Mouse (Mus musculus) MEL (cell line): ENCODE data around the gene Serf2. TPM values are rescaled to one million over a fixed set of nuclear protein-coding genes. Genes with fewer than 3 reads are reported as not detected.

Source experiments
- DNase-seq: peaks from one replicate; pipeline ENCODE4 v3.0.0; 2011; ENCODE audit warnings: low read depth, low spot score
- H3K27ac ChIP-seq: 2 replicates; pipeline ENCODE4 v1.5.1; 2012; ENCODE audit warnings: low read depth, mild to moderate bottlenecking, control low read depth, low read length, moderate library complexity; ENCODE audit not compliant: control insufficient read depth
- H3K27me3 ChIP-seq, 2 experiments: fragments of 150-350 bp in 1 of 2; sonication (generic) in 1 of 2; 2 replicates each; pipeline ENCODE4 v1.6.1; 2012; ENCODE audit warnings: low read length in 2 of 2, mild to moderate bottlenecking in 2 of 2, improper control_type of control experiment in 1 of 2, moderate library complexity in 1 of 2; ENCODE audit not compliant: insufficient read depth in 2 of 2, control insufficient read depth in 1 of 2
- H3K36me3 ChIP-seq, 2 experiments: 2 replicates each; pipeline ENCODE4 v1.6.1; 2012 to 2014; ENCODE audit warnings: low read length in 2 of 2, improper control_type of control experiment in 1 of 2, inconsistent platforms in 1 of 2, mild to moderate bottlenecking in 1 of 2; ENCODE audit not compliant: insufficient read depth in 2 of 2, control insufficient read depth in 1 of 2
- H3K4me1 ChIP-seq, 2 experiments: fragments of 150-350 bp in 1 of 2; sonication (generic) in 1 of 2; 2 replicates each; pipeline ENCODE4 v1.6.1; 2012; ENCODE audit warnings: low read length in 2 of 2, improper control_type of control experiment in 1 of 2, mild to moderate bottlenecking in 1 of 2; ENCODE audit not compliant: insufficient read depth in 2 of 2, control insufficient read depth in 1 of 2
- H3K4me3 ChIP-seq, 2 experiments: fragments of 150-350 bp in 1 of 2; sonication (generic) in 1 of 2; 2 replicates each; pipeline ENCODE4 v1.5.1; 2012; ENCODE audit warnings: low read depth in 2 of 2, low read length in 2 of 2, mild to moderate bottlenecking in 2 of 2, moderate library complexity in 2 of 2, control low read depth in 1 of 2, improper control_type of control experiment in 1 of 2; ENCODE audit not compliant: control insufficient read depth in 1 of 2, insufficient read depth in 1 of 2
- H3K79me2 ChIP-seq: 2 replicates; pipeline ENCODE4 v1.6.1; 2012; ENCODE audit warnings: mild to moderate bottlenecking, low read length, moderate library complexity; ENCODE audit not compliant: control insufficient read depth, poor library complexity, insufficient read depth
- H3K9ac ChIP-seq: 2 replicates; pipeline ENCODE4 v1.6.1; 2012; ENCODE audit warnings: low read depth, mild to moderate bottlenecking, control low read depth, low read length, moderate library complexity; ENCODE audit not compliant: control insufficient read depth, poor library complexity, severe bottlenecking
- H3K9me3 ChIP-seq: fragments of 150-350 bp; sonication (generic); replicated peaks from 2 replicates; pipeline ENCODE4 v1.6.1; 2012; ENCODE audit warnings: mild to moderate bottlenecking, low read length, improper control_type of control experiment, moderate library complexity; ENCODE audit not compliant: insufficient read depth
- BHLHE40 ChIP-seq: IDR thresholded peaks from 2 replicates; pipeline ENCODE4 v1.6.1; 2012; ENCODE audit warnings: low read depth, mild to moderate bottlenecking, inconsistent platforms, low read length, improper control_type of control experiment, borderline replicate concordance
- E2F4 ChIP-seq: IDR thresholded peaks from 2 replicates; pipeline ENCODE4 v1.6.1; 2011; ENCODE audit warnings: low read depth, low read length, improper control_type of control experiment, borderline replicate concordance
- ELF1 ChIP-seq: IDR thresholded peaks from 2 replicates; pipeline ENCODE4 v1.6.1; 2014; ENCODE audit warnings: low read depth, mild to moderate bottlenecking, inconsistent platforms, low read length, improper control_type of control experiment, moderate library complexity
- EP300 ChIP-seq, 2 experiments: IDR thresholded peaks; 2 replicates each; pipeline ENCODE4 v1.6.1; 2011; ENCODE audit warnings: improper control_type of control experiment in 2 of 2, low read length in 2 of 2, low read depth in 1 of 2, mild to moderate bottlenecking in 1 of 2
- ETS1 ChIP-seq: IDR thresholded peaks from 2 replicates; pipeline ENCODE4 v1.6.1; 2012; ENCODE audit warnings: low read depth, mild to moderate bottlenecking, inconsistent platforms, low read length, improper control_type of control experiment, moderate library complexity
- GABPA ChIP-seq: IDR thresholded peaks from 2 replicates; pipeline ENCODE4 v1.6.1; 2012; ENCODE audit warnings: low read depth, mild to moderate bottlenecking, inconsistent platforms, low read length, improper control_type of control experiment, moderate library complexity
- HCFC1 ChIP-seq: IDR thresholded peaks from 2 replicates; pipeline ENCODE4 v1.6.1; 2012; ENCODE audit warnings: low read depth, mild to moderate bottlenecking, inconsistent platforms, low read length, improper control_type of control experiment, moderate library complexity
- JUND ChIP-seq: IDR thresholded peaks from 2 replicates; pipeline ENCODE4 v1.6.1; 2011; ENCODE audit warnings: low read depth, mild to moderate bottlenecking, improper control_type of control experiment, low read length
- KAT2A ChIP-seq: conservative IDR thresholded peaks from 2 replicates; pipeline ENCODE4 v1.6.1; 2012; ENCODE audit warnings: low read depth, low read length, improper control_type of control experiment, inconsistent platforms
- MAFK ChIP-seq: IDR thresholded peaks from 2 replicates; pipeline ENCODE4 v1.6.1; 2011; ENCODE audit warnings: low read depth, mild to moderate bottlenecking, low read length, improper control_type of control experiment, borderline replicate concordance
- MAX ChIP-seq: IDR thresholded peaks from 2 replicates; pipeline ENCODE4 v1.6.1; 2011; ENCODE audit warnings: low read length, improper control_type of control experiment
- MAZ ChIP-seq: IDR thresholded peaks from 2 replicates; pipeline ENCODE4 v1.6.1; 2012; ENCODE audit warnings: low read depth, mild to moderate bottlenecking, inconsistent platforms, low read length, improper control_type of control experiment
- MXI1 ChIP-seq: IDR thresholded peaks from 2 replicates; pipeline ENCODE4 v1.6.1; 2011; ENCODE audit warnings: mild to moderate bottlenecking, low read depth, low read length, improper control_type of control experiment
- MYC ChIP-seq: IDR thresholded peaks from 2 replicates; pipeline ENCODE4 v1.6.1; 2011; ENCODE audit warnings: low read depth, mild to moderate bottlenecking, low read length, improper control_type of control experiment, moderate library complexity
- NELFE ChIP-seq: IDR thresholded peaks from 2 replicates; pipeline ENCODE4 v1.6.1; 2011; ENCODE audit warnings: low read depth, low read length, improper control_type of control experiment
- POLR2A ChIP-seq, 2 experiments: IDR thresholded peaks; 2 replicates each; pipeline ENCODE4 v1.6.1; 2011 to 2012; ENCODE audit warnings: low read length in 2 of 2, mild to moderate bottlenecking in 2 of 2, control low read depth in 1 of 2, improper control_type of control experiment in 1 of 2, low read depth in 1 of 2, moderate library complexity in 1 of 2; ENCODE audit not compliant: control insufficient read depth in 1 of 2, insufficient read depth in 1 of 2, poor library complexity in 1 of 2
- POLR2AphosphoS2 ChIP-seq: IDR thresholded peaks from 2 replicates; pipeline ENCODE4 v1.6.1; 2011; ENCODE audit warnings: low read length, improper control_type of control experiment
- POLR2AphosphoS5 ChIP-seq: IDR thresholded peaks from 2 replicates; pipeline ENCODE4 v1.6.1; 2012; ENCODE audit warnings: low read depth, borderline replicate concordance, mild to moderate bottlenecking, inconsistent platforms, low read length, moderate library complexity, mixed read lengths
- RAD21 ChIP-seq: IDR thresholded peaks from 2 replicates; pipeline ENCODE4 v1.6.1; 2011; ENCODE audit warnings: mild to moderate bottlenecking, low read depth, low read length, improper control_type of control experiment
- SIN3A ChIP-seq: IDR thresholded peaks from 2 replicates; pipeline ENCODE4 v1.6.1; 2012; ENCODE audit warnings: low read length, improper control_type of control experiment, inconsistent platforms
- SMC3 ChIP-seq: IDR thresholded peaks from 2 replicates; pipeline ENCODE4 v1.6.1; 2011; ENCODE audit warnings: low read depth, low read length, improper control_type of control experiment
- TAL1 ChIP-seq: IDR thresholded peaks from 2 replicates; pipeline ENCODE4 v1.6.1; 2012; ENCODE audit warnings: mild to moderate bottlenecking, inconsistent platforms, low read length, moderate library complexity, mixed read lengths
- TBP ChIP-seq: IDR thresholded peaks from 2 replicates; pipeline ENCODE4 v1.8.0; 2011; ENCODE audit warnings: low read depth, low read length, improper control_type of control experiment
- TCF12 ChIP-seq: IDR thresholded peaks from 2 replicates; pipeline ENCODE4 v1.6.1; 2014; ENCODE audit warnings: low read depth, mild to moderate bottlenecking, inconsistent platforms, low read length, improper control_type of control experiment, moderate library complexity
- USF1 ChIP-seq: IDR thresholded peaks from 2 replicates; pipeline ENCODE4 v1.6.1; 2014; ENCODE audit warnings: low read depth, mild to moderate bottlenecking, inconsistent platforms, low read length, improper control_type of control experiment, moderate library complexity
- USF2 ChIP-seq, 2 experiments: IDR thresholded peaks; 2 replicates each; pipeline ENCODE4 v1.6.1; 2011 to 2012; ENCODE audit warnings: improper control_type of control experiment in 2 of 2, low read length in 2 of 2, borderline replicate concordance in 1 of 2, inconsistent platforms in 1 of 2, low read depth in 1 of 2, mild to moderate bottlenecking in 1 of 2; ENCODE audit not compliant: insufficient read depth in 1 of 2
- ZC3H11A ChIP-seq: IDR thresholded peaks from 2 replicates; pipeline ENCODE4 v1.6.1; 2012; ENCODE audit warnings: low read depth, mild to moderate bottlenecking, inconsistent platforms, low read length, improper control_type of control experiment
- ZKSCAN1 ChIP-seq: IDR thresholded peaks from 2 replicates; pipeline ENCODE4 v1.6.1; 2012; ENCODE audit warnings: low read depth, mild to moderate bottlenecking, inconsistent platforms, low read length, improper control_type of control experiment, moderate library complexity
- ZMIZ1 ChIP-seq: IDR thresholded peaks from 2 replicates; pipeline ENCODE4 v1.6.1; 2012; ENCODE audit warnings: low read depth, mild to moderate bottlenecking, inconsistent platforms, low read length, improper control_type of control experiment, moderate library complexity
- ZNF384 ChIP-seq: IDR thresholded peaks from 2 replicates; pipeline ENCODE4 v1.6.1; 2012; ENCODE audit warnings: low read depth, mild to moderate bottlenecking, inconsistent platforms, low read length, improper control_type of control experiment
- polyA plus RNA-seq, 2 experiments: library from polyadenylated mRNA; stranded (reverse) in 1 of 2; unstranded in 1 of 2; fragments of >175 nt in 1 of 2; fragments of >200 nt in 1 of 2; gene quantifications; 2 replicates each; pipeline versions ENCODE4 v1.2.1 to v1.2.4; 2012; ENCODE audit warnings: low replicate concordance in 2 of 2, low read depth in 1 of 2; ENCODE audit not compliant: insufficient read length in 2 of 2, insufficient read depth in 1 of 2, missing spikeins in 1 of 2
- total RNA-seq: library from RNA; depleted of rRNA; stranded (reverse); fragments of 300-350 nt; gene quantifications from 2 replicates; pipeline ENCODE4 v1.2.3, GENCODE M21; 2012; rRNA removed

Gene Serf2
- 352 and 370 TPM in 2 replicates for total RNA-seq
- 100 to 1,000 TPM in 1 of 2 experiments, not detected in 1; 469 TPM for polyA plus RNA-seq

GRCm38 (mm10) chr2:121448739-121449535, at the start of gene Serf2:
TSS of gene Serf2 (plus strand) at chr2:121449195.
- peak; percentile 99 for DNase-seq

GRCm38 (mm10) chr2:121403296-121403695, 45.7 kb upstream of the Serf2 start:
- Histone ChIP-seq H3K4me3 (no peak overlapping the region), H3K4me1 (no peaks in the 10 kb centered on the region), H3K27ac (no peak overlapping the region), H3K27me3 (no peaks in the 10 kb centered on the region), H3K79me2 (no peaks in the 10 kb centered on the region), H3K36me3 (no peaks in the 10 kb centered on the region; a peak in 1 of 4 replicates), H3K9ac (no peak overlapping the region), H3K9me3 (no peaks in the 10 kb centered on the region)
- DNase-seq: no peak
- TF ChIP-seq SIN3A (no peak), ETS1 (peak; percentile 70; the same call in 1 of the 2 replicates), MAZ (no peak), TCF12 (no peak), NELFE (no peak)

More at GRCm38 (mm10) chr2:121448739-121449535, at the start of gene Serf2:
- peak within 1 kb of the TSS; percentile 90 for H3K27ac ChIP-seq
- peak within 1 kb of the TSS; percentile 84 for H3K9ac ChIP-seq
- H3K4me1 ChIP-seq: peaks cover 18 to 39% of the 10 kb centered on the region in 2 experiments
- no peak for TF ChIP-seq SMC3
- TF ChIP-seq MYC: peak; percentile 33; the same call in 1 of the 2 replicates
- peak; percentile 97 for TF ChIP-seq BHLHE40
- no peak for TF ChIP-seq RAD21
- no peak for TF ChIP-seq E2F4
- no peak for TF ChIP-seq JUND
- TF ChIP-seq HCFC1: peak; percentile 73
- TF ChIP-seq POLR2AphosphoS2: peak; percentile 82
- peak; percentile 89 for TF ChIP-seq NELFE
- peak; percentile 76 for TF ChIP-seq ZMIZ1
- no peak for TF ChIP-seq ZNF384
- no peak for TF ChIP-seq MAFK
- peak; percentile 86 for TF ChIP-seq ETS1
- peak; percentile 97 for TF ChIP-seq MAX
- TF ChIP-seq TBP: 0 out of 2 replicates have a peak, but pooled peaks have one; percentile 50
- 0 out of 2 replicates have a peak, but pooled peaks have one; percentile 16 for TF ChIP-seq TCF12
- no peak for TF ChIP-seq ZKSCAN1
- TF ChIP-seq POLR2AphosphoS5: no peak
- peak; percentile 89 to 97 for TF ChIP-seq USF2 (IDR thresholded peaks at IDR 0.05; ENCODE audit: borderline replicate concordance in 1 of 2, insufficient read depth in 1 of 2, low read depth in 1 of 2, low read length in 2 of 2)
- no peak for TF ChIP-seq GABPA
- TF ChIP-seq KAT2A: no peak; the same call in 1 of the 2 replicates
- TF ChIP-seq POLR2A (IDR thresholded peaks at IDR 0.05; ENCODE audit: control insufficient read depth in 1 of 2, insufficient read depth in 1 of 2, low read depth in 1 of 2, low read length in 2 of 2, poor library complexity in 1 of 2): peak; percentile 90 to 91
- TF ChIP-seq ELF1: 0 out of 2 replicates have a peak, but pooled peaks have one; percentile 10
- TF ChIP-seq TAL1: no peak
- TF ChIP-seq USF1: peak; percentile 99
- peak; percentile 93 for TF ChIP-seq MXI1
- no peak for TF ChIP-seq ZC3H11A
- TF ChIP-seq EP300 (IDR thresholded peaks at IDR 0.05; ENCODE audit: low read depth in 1 of 2, low read length in 2 of 2): 0 out of 4 replicates have a peak, but pooled peaks of 1 of the 2 experiments have one; percentile 21
- peak; percentile 39; the same call in 1 of the 2 replicates for TF ChIP-seq SIN3A
- H3K27me3 ChIP-seq: no peaks in the 10 kb centered on the region
- H3K9me3 ChIP-seq: no peaks in the 10 kb centered on the region
- peak within 1 kb of the TSS; percentile 82 to 89 for H3K4me3 ChIP-seq
- peaks cover 19% of the 10 kb centered on the region for H3K79me2 ChIP-seq
- H3K36me3 ChIP-seq: peaks cover 0 to 30% of the 10 kb centered on the region in 2 experiments; a peak in 2 of 4 replicates
